Mouse (Mus musculus): ENCODE measurements at regions not wholly inside any gene's neighbourhood (a gene's known extent, or its start where the extent isn't known, plus 50 kb on each side); places are given as distances from the start of the nearest gene placed in this dataset.

DNA sequence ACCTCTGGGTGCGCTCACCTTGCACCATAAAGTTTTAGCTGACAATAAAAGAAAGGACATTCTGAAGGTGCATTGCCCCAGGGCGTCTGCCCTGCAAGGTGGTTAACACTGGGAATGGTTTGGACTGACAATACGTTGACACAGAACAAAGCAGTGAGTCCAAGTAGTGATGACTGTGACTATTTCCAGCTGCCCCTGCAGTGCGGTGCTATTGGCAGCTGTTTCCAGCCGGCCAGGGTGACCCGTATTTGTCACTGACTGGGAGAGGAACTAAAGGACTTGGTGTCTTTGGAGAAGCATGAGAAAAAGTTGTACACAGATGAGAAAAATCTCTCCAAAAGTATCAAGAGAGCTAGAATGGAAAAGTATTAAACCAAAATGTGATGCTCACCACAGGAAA, 52.0 kb upstream of the Vtcn1 start:
- H3K4me3 ChIP-seq (ENCODE audit: low read length) = no peak overlapping the region
- H3K27ac ChIP-seq (ENCODE audit: low read length) = no peak overlapping the region
- H3K4me2 ChIP-seq (ENCODE audit: low read depth, low read length) = no peak overlapping the region
- no peaks in the 10 kb centered on the region for H3K9me3 ChIP-seq (replicated peaks; ENCODE audit: control insufficient read depth, low read length)
- no peak for ATAC-seq (replicated peaks; ENCODE audit: extremely low read depth, insufficient read depth, low FRiP score)
- H3K27me3 ChIP-seq (ENCODE audit: control insufficient read depth, insufficient read depth, low read length) = no peaks in the 10 kb centered on the region
- WGBS = 40% methylated on average over 6 of the region's 6 CpGs
- no peak overlapping the region for H3K9ac ChIP-seq (ENCODE audit: low read length)
- H3K36me3 ChIP-seq (ENCODE audit: control insufficient read depth, insufficient read depth) = no peaks in the 10 kb centered on the region
- H3K4me1 ChIP-seq (ENCODE audit: control insufficient read depth, insufficient read depth, low read length) = no peaks in the 10 kb centered on the region; the same call in 1 of the 2 replicates

DNA sequence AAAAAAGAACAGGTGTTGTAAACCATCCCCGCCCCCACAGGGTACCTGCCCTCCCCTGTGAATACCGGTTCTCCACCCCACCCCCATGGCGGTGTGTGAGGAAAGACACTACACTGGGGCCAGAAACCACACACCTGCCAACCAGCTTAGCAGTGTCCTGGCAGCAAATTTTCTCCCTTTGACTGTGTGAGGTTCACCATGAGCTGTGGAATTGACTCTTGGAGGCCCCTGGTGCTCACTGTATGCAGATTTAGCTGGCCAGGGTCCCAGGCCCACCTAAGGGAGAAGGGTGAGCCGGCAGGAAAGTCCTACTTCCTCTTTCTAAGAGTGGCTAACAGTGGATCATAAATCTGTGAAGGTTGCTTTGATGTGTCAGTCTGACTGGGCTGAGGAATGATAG, 53.9 kb upstream of the Vtcn1 start:
- Histone ChIP-seq H3K36me3 (ENCODE audit: control insufficient read depth, insufficient read depth) (no peaks in the 10 kb centered on the region), H3K27ac (ENCODE audit: low read length) (no peak overlapping the region), H3K4me3 (ENCODE audit: low read length) (no peak overlapping the region), H3K9ac (ENCODE audit: low read length) (no peak overlapping the region), H3K4me1 (ENCODE audit: control insufficient read depth, insufficient read depth, low read length) (no peaks in the 10 kb centered on the region; the same call in 1 of the 2 replicates), H3K9me3 (replicated peaks; ENCODE audit: control insufficient read depth, low read length) (no peaks in the 10 kb centered on the region), H3K4me2 (ENCODE audit: low read depth, low read length) (no peak overlapping the region), H3K27me3 (ENCODE audit: control insufficient read depth, insufficient read depth, low read length) (no peaks in the 10 kb centered on the region)
- WGBS = 62% methylated on average over 4 of the region's 4 CpGs
- no peak for ATAC-seq (replicated peaks; ENCODE audit: extremely low read depth, insufficient read depth, low FRiP score)

DNA sequence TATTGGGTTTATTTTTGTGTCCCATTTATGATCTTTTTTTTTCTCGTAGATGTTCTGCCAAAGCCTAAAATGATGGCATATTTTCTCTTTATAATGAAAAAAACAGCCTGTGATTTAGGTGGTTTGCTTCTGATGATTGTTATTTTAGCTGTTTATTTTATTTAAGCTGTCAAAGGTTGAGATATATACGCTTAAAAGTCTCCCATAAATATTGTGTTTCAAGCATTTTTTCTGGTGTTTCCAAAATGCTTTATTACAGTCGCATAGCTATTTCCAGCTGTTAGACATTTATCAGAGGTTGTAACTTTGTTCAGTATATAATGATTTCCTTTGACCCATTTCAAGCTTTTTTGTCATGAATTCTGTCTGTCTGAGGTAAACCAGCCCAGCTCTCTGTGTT, 54.4 kb upstream of the Vtcn1 start:
- H3K4me1 ChIP-seq (ENCODE audit: control insufficient read depth, insufficient read depth, low read length) = no peaks in the 10 kb centered on the region; the same call in 1 of the 2 replicates
- no peaks in the 10 kb centered on the region for H3K27me3 ChIP-seq (ENCODE audit: control insufficient read depth, insufficient read depth, low read length)
- H3K9me3 ChIP-seq (replicated peaks; ENCODE audit: control insufficient read depth, low read length) = no peaks in the 10 kb centered on the region
- H3K4me3 ChIP-seq (ENCODE audit: low read length) = no peak overlapping the region
- WGBS = 81% methylated on average over 3 of the region's 3 CpGs
- no peak overlapping the region for H3K9ac ChIP-seq (ENCODE audit: low read length)
- no peak for ATAC-seq (replicated peaks; ENCODE audit: extremely low read depth, insufficient read depth, low FRiP score)
- no peaks in the 10 kb centered on the region for H3K36me3 ChIP-seq (ENCODE audit: control insufficient read depth, insufficient read depth)
- no peak overlapping the region for H3K27ac ChIP-seq (ENCODE audit: low read length)
- H3K4me2 ChIP-seq (ENCODE audit: low read depth, low read length) = no peak overlapping the region

DNA sequence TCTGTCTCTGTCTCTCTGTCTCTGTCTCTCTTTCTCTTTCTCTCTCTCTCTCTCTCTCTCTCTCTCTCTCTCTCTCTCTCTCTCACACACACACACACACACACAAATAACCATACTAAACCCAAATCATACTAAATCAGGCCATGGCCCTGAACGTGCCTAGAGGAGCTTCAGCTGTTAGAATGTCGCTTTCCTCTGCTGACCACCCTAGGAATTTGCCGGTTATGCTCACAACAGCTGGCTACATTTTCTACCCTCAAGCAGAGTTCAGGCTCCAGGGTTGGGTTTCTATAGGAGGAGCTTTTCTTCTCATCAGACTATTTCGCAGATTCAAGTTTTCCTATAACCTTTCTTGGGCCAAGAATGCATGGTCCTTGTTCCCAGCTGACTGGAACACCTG, 56.1 kb upstream of the Vtcn1 start:
- no peak overlapping the region for H3K4me3 ChIP-seq (ENCODE audit: low read length)
- 88% methylated on average over 4 of the region's 4 CpGs for WGBS
- no peak for ATAC-seq (replicated peaks; ENCODE audit: extremely low read depth, insufficient read depth, low FRiP score)
- no peaks in the 10 kb centered on the region for H3K36me3 ChIP-seq (ENCODE audit: control insufficient read depth, insufficient read depth)
- no peak overlapping the region for H3K4me2 ChIP-seq (ENCODE audit: low read depth, low read length)
- H3K9ac ChIP-seq (ENCODE audit: low read length) = no peak overlapping the region
- no peaks in the 10 kb centered on the region for H3K27me3 ChIP-seq (ENCODE audit: control insufficient read depth, insufficient read depth, low read length)
- no peak overlapping the region for H3K27ac ChIP-seq (ENCODE audit: low read length)
- H3K4me1 ChIP-seq (ENCODE audit: control insufficient read depth, insufficient read depth, low read length) = no peaks in the 10 kb centered on the region; the same call in 1 of the 2 replicates
- no peaks in the 10 kb centered on the region for H3K9me3 ChIP-seq (replicated peaks; ENCODE audit: control insufficient read depth, low read length)

DNA sequence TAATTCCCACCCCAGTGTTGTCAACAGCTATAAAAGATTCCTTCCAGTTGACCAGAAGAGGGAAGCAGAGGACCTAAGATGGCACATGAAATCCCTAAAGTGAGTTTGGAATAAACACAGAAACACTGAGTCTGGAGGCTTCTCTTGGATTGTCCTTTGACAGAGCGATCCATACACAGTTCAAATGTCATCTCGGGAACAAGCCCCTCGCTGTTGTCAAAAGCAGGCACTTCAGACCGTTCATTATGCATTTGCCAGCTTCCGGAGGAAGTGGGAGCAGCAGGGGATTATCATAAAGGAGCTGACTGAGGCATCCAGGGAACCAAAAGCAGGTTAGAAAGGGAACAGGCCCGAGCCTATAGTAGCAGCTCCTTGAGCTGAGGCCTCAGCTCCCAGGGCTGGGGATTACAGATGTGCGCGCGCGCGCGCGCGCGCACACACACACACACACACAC, 57.1 kb upstream of the Vtcn1 start:
- H3K27me3 ChIP-seq (ENCODE audit: control insufficient read depth, insufficient read depth, low read length) = no peaks in the 10 kb centered on the region
- no peaks in the 10 kb centered on the region for H3K9me3 ChIP-seq (replicated peaks; ENCODE audit: control insufficient read depth, low read length)
- ATAC-seq (replicated peaks; ENCODE audit: extremely low read depth, insufficient read depth, low FRiP score) = peak; percentile 32
- no peaks in the 10 kb centered on the region for H3K36me3 ChIP-seq (ENCODE audit: control insufficient read depth, insufficient read depth)
- H3K4me3 ChIP-seq (ENCODE audit: low read length) = peak overlapping the region; percentile 32
- peak overlapping the region; percentile 56; the same call in 1 of the 2 replicates for H3K9ac ChIP-seq (ENCODE audit: low read length)
- H3K4me1 ChIP-seq (ENCODE audit: control insufficient read depth, insufficient read depth, low read length) = no peaks in the 10 kb centered on the region
- WGBS = 24% methylated on average over 15 of the region's 15 CpGs
- peak overlapping the region; percentile 54 for H3K4me2 ChIP-seq (ENCODE audit: low read depth, low read length)
- no peak overlapping the region for H3K27ac ChIP-seq (ENCODE audit: low read length)

DNA sequence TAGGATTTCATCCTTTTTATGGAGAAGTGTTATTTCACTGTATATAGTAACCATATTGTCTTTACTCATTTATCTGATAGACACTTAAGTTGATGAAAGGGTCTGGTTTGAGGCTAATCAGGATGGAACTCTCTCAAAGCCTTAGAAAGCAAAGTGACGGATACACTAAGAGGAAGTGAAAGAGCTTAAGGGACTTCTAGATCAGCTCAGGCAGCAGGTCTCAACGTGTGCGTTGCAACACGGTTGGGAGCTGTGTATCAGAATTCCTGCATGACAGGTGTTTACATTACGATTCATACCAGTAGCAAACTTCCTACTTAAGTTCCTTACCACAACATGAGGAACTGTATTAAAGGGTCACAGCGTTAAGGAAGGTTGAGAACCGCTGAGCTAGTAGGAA, 59.9 kb upstream of the Vtcn1 start:
- ATAC-seq (replicated peaks; ENCODE audit: extremely low read depth, insufficient read depth, low FRiP score) = no peak
- 58% methylated on average over 7 of the region's 7 CpGs for WGBS

DNA sequence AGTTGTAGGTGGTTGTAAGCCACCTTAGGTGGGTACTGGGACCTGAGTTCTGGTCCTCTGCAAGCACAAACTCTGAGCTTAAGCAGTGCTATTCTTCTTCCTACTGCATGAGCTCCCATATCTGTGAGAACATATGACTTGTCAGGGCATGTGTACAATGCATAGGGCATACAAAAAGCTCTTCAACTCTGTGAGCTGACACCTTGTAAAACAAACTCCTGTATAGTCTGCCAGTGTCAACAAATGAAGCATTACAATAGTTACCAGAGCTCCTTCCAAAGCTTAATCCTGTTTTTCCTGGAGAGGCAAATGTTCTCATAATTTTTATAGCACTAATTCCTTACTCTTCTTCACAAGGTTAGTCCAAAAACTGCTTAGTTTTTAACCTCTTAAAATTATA, 62.4 kb upstream of the Vtcn1 start:
- no peaks in the 10 kb centered on the region for H3K4me1 ChIP-seq (ENCODE audit: control insufficient read depth, insufficient read depth, low read length)
- H3K27me3 ChIP-seq (ENCODE audit: control insufficient read depth, insufficient read depth, low read length) = no peaks in the 10 kb centered on the region
- H3K9me3 ChIP-seq (replicated peaks; ENCODE audit: control insufficient read depth, low read length) = no peaks in the 10 kb centered on the region
- H3K9ac ChIP-seq (ENCODE audit: low read length) = no peak overlapping the region
- no peak overlapping the region for H3K4me3 ChIP-seq (ENCODE audit: low read length)
- H3K4me2 ChIP-seq (ENCODE audit: low read depth, low read length) = no peak overlapping the region
- H3K36me3 ChIP-seq (ENCODE audit: control insufficient read depth, insufficient read depth) = no peaks in the 10 kb centered on the region
- no peak for ATAC-seq (replicated peaks; ENCODE audit: extremely low read depth, insufficient read depth, low FRiP score)
- no peak overlapping the region for H3K27ac ChIP-seq (ENCODE audit: low read length)

More for the DNA sequence above, 59.9 kb upstream of the Vtcn1 start:
- Histone ChIP-seq H3K9me3 (replicated peaks; ENCODE audit: control insufficient read depth, low read length) (no peaks in the 10 kb centered on the region), H3K36me3 (ENCODE audit: control insufficient read depth, insufficient read depth) (no peaks in the 10 kb centered on the region), H3K4me3 (ENCODE audit: low read length) (no peak overlapping the region), H3K4me1 (ENCODE audit: control insufficient read depth, insufficient read depth, low read length) (no peaks in the 10 kb centered on the region), H3K4me2 (ENCODE audit: low read depth, low read length) (no peak overlapping the region), H3K27ac (ENCODE audit: low read length) (no peak overlapping the region), H3K9ac (ENCODE audit: low read length) (no peak overlapping the region), H3K27me3 (ENCODE audit: control insufficient read depth, insufficient read depth, low read length) (no peaks in the 10 kb centered on the region)

DNA sequence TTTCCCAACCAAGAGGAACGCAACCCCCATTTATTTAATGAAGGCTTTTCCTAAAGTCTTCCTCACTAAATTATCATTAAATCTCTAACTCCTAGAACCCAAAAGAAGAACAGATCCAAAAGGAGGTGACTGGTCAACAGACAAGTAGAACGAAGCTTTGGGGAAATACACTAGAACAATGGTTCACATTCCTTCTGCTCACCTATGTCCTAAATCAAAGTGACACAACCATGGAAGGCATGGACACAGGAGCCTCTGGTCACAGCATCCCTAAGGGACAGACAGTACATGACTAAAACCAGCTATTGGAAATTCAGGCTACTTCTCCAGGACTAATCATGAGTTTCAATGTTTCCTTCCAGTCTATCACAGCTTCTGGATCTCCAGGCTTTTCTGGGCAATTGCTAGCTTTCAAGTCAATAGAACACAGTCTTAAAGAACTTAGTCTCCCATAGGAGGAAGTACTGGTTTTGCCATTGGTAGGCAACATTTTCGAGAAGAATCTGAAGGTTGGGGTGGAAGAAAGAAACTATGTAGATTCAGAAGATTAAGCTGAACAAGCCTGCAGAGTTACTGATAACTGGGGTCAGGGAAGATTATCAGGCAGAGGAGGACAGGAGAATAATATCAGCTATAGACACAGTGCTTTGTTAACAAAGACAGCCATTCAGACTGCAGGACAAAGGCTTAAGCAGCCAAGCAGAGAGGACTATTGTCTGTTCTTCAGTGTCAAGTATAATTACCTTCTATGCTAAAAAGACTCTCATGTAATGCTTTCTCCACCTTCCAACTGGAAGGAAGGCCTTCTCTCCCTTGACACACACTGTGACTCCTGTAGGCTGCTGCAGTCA, 65.9 kb upstream of the Vtcn1 start:
- H3K4me1 ChIP-seq (ENCODE audit: control insufficient read depth, insufficient read depth, low read length) = no peaks in the 10 kb centered on the region
- H3K36me3 ChIP-seq (ENCODE audit: control insufficient read depth, insufficient read depth) = no peaks in the 10 kb centered on the region
- no peak overlapping the region for H3K9ac ChIP-seq (ENCODE audit: low read length)
- 76% methylated on average over 3 of the region's 3 CpGs for WGBS
- no peak for ATAC-seq (replicated peaks; ENCODE audit: extremely low read depth, insufficient read depth, low FRiP score)
- no peak overlapping the region for H3K4me2 ChIP-seq (ENCODE audit: low read depth, low read length)
- no peak overlapping the region for H3K4me3 ChIP-seq (ENCODE audit: low read length)
- no peaks in the 10 kb centered on the region for H3K27me3 ChIP-seq (ENCODE audit: control insufficient read depth, insufficient read depth, low read length)
- H3K27ac ChIP-seq (ENCODE audit: low read length) = no peak overlapping the region
- H3K9me3 ChIP-seq (replicated peaks; ENCODE audit: control insufficient read depth, low read length) = no peaks in the 10 kb centered on the region

DNA sequence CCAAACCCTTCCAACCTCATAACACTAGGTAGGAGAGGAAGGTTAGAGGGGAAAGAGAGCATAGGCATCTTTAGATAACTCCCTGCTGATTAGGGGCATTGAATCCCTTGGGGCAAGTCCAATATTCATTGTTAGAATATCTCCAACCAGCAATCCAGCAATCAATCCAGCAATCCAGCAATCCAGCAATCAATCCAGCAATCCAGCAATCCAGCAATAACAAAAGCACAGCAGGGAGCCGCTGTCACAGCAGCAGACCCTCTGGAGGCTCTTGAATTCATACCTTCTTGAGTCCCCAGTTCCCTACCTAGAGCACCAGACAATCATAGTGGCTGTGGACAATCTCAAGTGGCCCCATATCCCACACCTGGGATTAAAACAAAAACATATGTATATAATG, 69.4 kb upstream of the Man1a2 start:
- H3K9me3 ChIP-seq (replicated peaks; ENCODE audit: control insufficient read depth, low read length) = no peaks in the 10 kb centered on the region
- H3K4me3 ChIP-seq (ENCODE audit: low read length) = no peak overlapping the region
- no peaks in the 10 kb centered on the region for H3K27me3 ChIP-seq (ENCODE audit: control insufficient read depth, insufficient read depth, low read length)
- H3K9ac ChIP-seq (ENCODE audit: low read length) = no peak overlapping the region
- no peak overlapping the region for H3K4me2 ChIP-seq (ENCODE audit: low read depth, low read length)
- H3K36me3 ChIP-seq (ENCODE audit: control insufficient read depth, insufficient read depth) = no peaks in the 10 kb centered on the region
- no peak for ATAC-seq (replicated peaks; ENCODE audit: extremely low read depth, insufficient read depth, low FRiP score)
- no peaks in the 10 kb centered on the region for H3K4me1 ChIP-seq (ENCODE audit: control insufficient read depth, insufficient read depth, low read length)
- 74% methylated on average over 1 of the region's 1 CpGs for WGBS
- H3K27ac ChIP-seq (ENCODE audit: low read length) = no peak overlapping the region
